Mouse (Mus musculus) lung, embryonic 16.5 days (tissue): ENCODE results near the gene Pxk. TPM values are rescaled to one million over a fixed set of nuclear protein-coding genes. Genes with fewer than 3 reads are reported as not detected.

Source experiments
- ATAC-seq: fragments of 200-750 bp; cut with Nextera tagmentation; 2 replicates; pipeline ENCODE4 v1.8.0; 2017; ENCODE audit warnings: low read depth, mild to moderate bottlenecking, moderate library complexity
- H3K27ac ChIP-seq: fragments of 300-500 bp; sonication (generic); 2 replicates; pipeline ENCODE4 v1.5.1; 2014; ENCODE audit warnings: mild to moderate bottlenecking, control low read depth, low read length
- H3K27me3 ChIP-seq: fragments of 300-500 bp; sonication (generic); 2 replicates; pipeline ENCODE4 v1.6.1; 2014; ENCODE audit warnings: low read depth, low read length, mixed read lengths; ENCODE audit not compliant: control insufficient read depth, insufficient read depth
- H3K36me3 ChIP-seq: fragments of 300-500 bp; sonication (generic); 2 replicates; pipeline ENCODE4 v1.6.1; 2014; ENCODE audit warnings: low read length; ENCODE audit not compliant: control insufficient read depth, insufficient read depth
- H3K4me1 ChIP-seq: fragments of 300-500 bp; sonication (generic); replicated peaks from 2 replicates; pipeline ENCODE4 v1.6.1; 2014; ENCODE audit warnings: low read length, mixed read lengths; ENCODE audit not compliant: control insufficient read depth, insufficient read depth
- H3K4me2 ChIP-seq: fragments of 300-500 bp; sonication (generic); 2 replicates; pipeline ENCODE4 v1.6.1; 2014; ENCODE audit warnings: low read depth, low read length, control low read depth
- H3K4me3 ChIP-seq: fragments of 300-500 bp; sonication (generic); 2 replicates; pipeline ENCODE4 v1.5.1; 2014; ENCODE audit warnings: mild to moderate bottlenecking, low read length, control low read depth
- H3K9ac ChIP-seq: fragments of 300-500 bp; sonication (generic); 2 replicates; pipeline ENCODE4 v1.6.1; 2014; ENCODE audit warnings: low read length, control low read depth
- H3K9me3 ChIP-seq: fragments of 300-500 bp; sonication (generic); 2 replicates; pipeline ENCODE4 v1.6.1; 2016; ENCODE audit warnings: low read length; ENCODE audit not compliant: control insufficient read depth
- whole genome bisulfite sequencing: fragments of 180-500 bp; shearing (Covaris S2); extraction: QIAGEN DNeasy Blood & Tissue Kit; methylation state at CpG from one replicate; pipeline ENCODE4 v1.1.7; 2014; 5-methylcytosine and 5-hydroxymethylcytosine counted together
- polyA plus RNA-seq: library from polyadenylated mRNA; unstranded; fragments of >200 nt; fragmentation: Nextera tagmentation; extraction: Ambion mirVana; gene quantifications from 2 replicates; pipeline ENCODE4 v1.2.1, GENCODE M21; 2015

The Pxk gene
- polyA plus RNA-seq, 1 experiment from 2014 or later, result 41.5 TPM

- no peak overlapping the region for H3K4me2 ChIP-seq
- H3K9me3 ChIP-seq, result no peaks in the 10 kb centered on the region
- ATAC-seq, result no peak
- no peaks in the 10 kb centered on the region for H3K27me3 ChIP-seq
- no peak overlapping the region for H3K9ac ChIP-seq
- no peaks in the 10 kb centered on the region for H3K36me3 ChIP-seq
- 73% methylated on average over 3 of the region's 3 CpGs for WGBS
- H3K4me3 ChIP-seq, result no peak overlapping the region
- H3K4me1 ChIP-seq, result no peaks in the 10 kb centered on the region
- H3K27ac ChIP-seq, result no peak overlapping the region
Observed at GRCm38 (mm10) chr14:8201715-8202114, 103.7 kb downstream of the Pxk start.

GRCm38 (mm10) chr14:8206179-8206910, 108.3 kb downstream of the Pxk start:
- no peaks in the 10 kb centered on the region for H3K4me1 ChIP-seq
- H3K4me3 ChIP-seq, result no peak overlapping the region
- H3K36me3 ChIP-seq, result no peaks in the 10 kb centered on the region
- no peaks in the 10 kb centered on the region for H3K9me3 ChIP-seq
- H3K9ac ChIP-seq, result no peak overlapping the region
- no peaks in the 10 kb centered on the region for H3K27me3 ChIP-seq
- no peak overlapping the region for H3K4me2 ChIP-seq
- ATAC-seq, result no peak
- H3K27ac ChIP-seq, result no peak overlapping the region
- WGBS, result 48% methylated on average over 9 of the region's 9 CpGs

- no peak for ATAC-seq
- no peaks in the 10 kb centered on the region for H3K27me3 ChIP-seq
- no peaks in the 10 kb centered on the region for H3K36me3 ChIP-seq
- H3K9ac ChIP-seq, result no peak overlapping the region
- no peaks in the 10 kb centered on the region for H3K9me3 ChIP-seq
- 43% methylated on average over 5 of the region's 5 CpGs for WGBS
- no peak overlapping the region for H3K4me3 ChIP-seq
- H3K4me2 ChIP-seq, result no peak overlapping the region
- H3K4me1 ChIP-seq, result no peaks in the 10 kb centered on the region
- H3K27ac ChIP-seq, result no peak overlapping the region
Observed at GRCm38 (mm10) chr14:8207105-8207504, 109.1 kb downstream of the Pxk start.

GRCm38 (mm10) chr14:8207543-8207942, 109.5 kb downstream of the Pxk start:
- ATAC-seq, result no peak
- no peaks in the 10 kb centered on the region for H3K36me3 ChIP-seq
- H3K4me3 ChIP-seq, result no peak overlapping the region
- H3K27me3 ChIP-seq, result no peaks in the 10 kb centered on the region
- no peak overlapping the region for H3K27ac ChIP-seq
- no peaks in the 10 kb centered on the region for H3K9me3 ChIP-seq
- WGBS, result 84% methylated on average over 5 of the region's 5 CpGs
- no peak overlapping the region for H3K9ac ChIP-seq
- no peak overlapping the region for H3K4me2 ChIP-seq
- no peaks in the 10 kb centered on the region for H3K4me1 ChIP-seq

- 73% methylated on average over 3 of the region's 3 CpGs for WGBS
- H3K36me3 ChIP-seq, result no peaks in the 10 kb centered on the region
- no peak overlapping the region for H3K4me3 ChIP-seq
- no peaks in the 10 kb centered on the region for H3K9me3 ChIP-seq
- no peak overlapping the region for H3K4me2 ChIP-seq
- ATAC-seq, result no peak
- H3K27me3 ChIP-seq, result no peaks in the 10 kb centered on the region
- no peaks in the 10 kb centered on the region for H3K4me1 ChIP-seq
- no peak overlapping the region for H3K27ac ChIP-seq
- no peak overlapping the region for H3K9ac ChIP-seq
Observed at GRCm38 (mm10) chr14:8208876-8209275, 110.9 kb downstream of the Pxk start.

- no peak overlapping the region for H3K4me3 ChIP-seq
- no peak overlapping the region for H3K27ac ChIP-seq
- ATAC-seq, result no peak
- no peaks in the 10 kb centered on the region for H3K9me3 ChIP-seq
- no peaks in the 10 kb centered on the region for H3K36me3 ChIP-seq
- H3K27me3 ChIP-seq, result no peaks in the 10 kb centered on the region
- 88% methylated on average over 2 of the region's 2 CpGs for WGBS
- no peak overlapping the region for H3K9ac ChIP-seq
- no peak overlapping the region for H3K4me2 ChIP-seq
- H3K4me1 ChIP-seq, result peaks cover 2% of the 10 kb centered on the region
Observed at GRCm38 (mm10) chr14:8209896-8210295, 111.9 kb downstream of the Pxk start.

- Histone ChIP-seq H3K4me2 (no peak overlapping the region), H3K4me1 (peaks cover 16% of the 10 kb centered on the region), H3K27ac (no peak overlapping the region), H3K4me3 (no peak overlapping the region), H3K9me3 (no peaks in the 10 kb centered on the region), H3K27me3 (no peaks in the 10 kb centered on the region), H3K9ac (no peak overlapping the region), H3K36me3 (no peaks in the 10 kb centered on the region)
- 73% methylated on average over 2 of the region's 2 CpGs for whole genome bisulfite sequencing
- no peak for ATAC-seq
Observed at GRCm38 (mm10) chr14:8212996-8213395, 115.0 kb downstream of the Pxk start.

- no peaks in the 10 kb centered on the region for H3K9me3 ChIP-seq
- no peaks in the 10 kb centered on the region for H3K27me3 ChIP-seq
- H3K4me1 ChIP-seq, result peaks cover 16% of the 10 kb centered on the region
- H3K9ac ChIP-seq, result peak within 1 kb of the TSS; percentile 90
- no peaks in the 10 kb centered on the region for H3K36me3 ChIP-seq
- peak; percentile 99 for ATAC-seq
- peak within 1 kb of the TSS; percentile 94 for H3K27ac ChIP-seq
- 0% methylated on average over 13 of the region's 49 CpGs for WGBS
- peak within 1 kb of the TSS; percentile 93 for H3K4me2 ChIP-seq
- H3K4me3 ChIP-seq, result peak within 1 kb of the TSS; percentile 63
Observed at GRCm38 (mm10) chr14:8213803-8214224, 115.8 kb downstream of the Pxk start, which contains the start of gene Kctd6. Kctd6 (plus strand) TSS chr14:8214140.
